Mouse (Mus musculus): Measurements from ENCODE around the gene Vmn1r151.
"Not testable (repeated sequence)": the region's sequence is repeated elsewhere in the genome, so short reads cannot be mapped to it uniquely, and the experiment has no call there.

The Vmn1r151 gene

GRCm38 (mm10) chr7:22499578-22499977 lies at the start of gene Vmn1r151:
Gene Vmn1r151 (minus strand): TSS chr7:22499678.
- DNase-seq, result not testable (repeated sequence)

DNA sequence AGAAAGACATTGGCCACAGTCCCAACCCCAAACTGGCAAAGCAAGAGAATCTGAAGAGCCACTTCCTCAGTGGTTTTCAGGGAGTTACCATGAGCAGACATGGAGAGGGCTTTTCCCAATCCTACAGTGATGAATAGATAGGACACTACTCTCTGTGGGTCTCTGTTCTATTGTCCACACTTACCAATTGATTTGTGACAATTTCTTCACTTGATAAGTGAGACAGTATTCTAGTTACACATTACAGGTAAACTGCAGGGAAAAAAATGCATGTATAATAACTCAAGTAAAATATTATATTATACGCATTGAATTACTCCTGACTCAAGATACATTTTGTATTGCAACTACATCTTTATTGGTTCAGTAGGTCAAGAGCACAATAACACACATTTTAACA lies 35.3 kb upstream of the Vmn1r151 start, which contains the start of gene Gm8677:
Gene Gm8677, minus strand, starts transcription at position 101 of the 400 bp plus-strand sequence.
- DNase-seq, result not testable (repeated sequence)

DNA sequence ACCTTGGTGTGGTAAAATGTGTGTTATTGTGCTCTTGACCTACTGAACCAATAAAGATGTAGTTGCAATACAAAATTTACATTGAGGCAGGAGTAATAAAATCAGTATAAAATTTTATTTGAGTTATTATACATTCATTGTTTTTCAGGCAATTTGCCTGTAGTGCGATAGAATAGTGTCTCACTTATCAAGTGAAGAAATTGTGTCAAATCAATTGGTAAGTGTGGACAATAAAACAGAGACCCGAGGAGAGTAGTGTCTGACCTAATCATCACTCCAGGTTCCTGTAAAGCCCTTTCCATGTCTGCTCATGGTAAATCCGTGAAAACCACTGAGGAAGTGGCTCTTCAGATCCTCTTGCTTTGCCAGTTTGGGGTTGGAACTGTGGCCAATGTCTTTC lies 23.2 kb upstream of the Vmn1r151 start, which contains the start of gene Vmn1r152:
Gene Vmn1r152, plus strand, starts transcription at position 301 of the 400 bp plus-strand sequence.
- not testable (repeated sequence) for DNase-seq

GRCm38 (mm10) chr7:22463975-22464374 lies 35.5 kb downstream of the Vmn1r151 start, which contains the start of gene Gm10665:
Gene Gm10665 (minus strand): TSS chr7:22464075.
- not testable (repeated sequence) for DNase-seq
